Mouse (Mus musculus): ENCODE measurements at regions not wholly inside any gene's neighbourhood (a gene's known extent, or its start where the extent isn't known, plus 50 kb on each side); places are given as distances from the start of the nearest gene placed in this dataset.

DNA sequence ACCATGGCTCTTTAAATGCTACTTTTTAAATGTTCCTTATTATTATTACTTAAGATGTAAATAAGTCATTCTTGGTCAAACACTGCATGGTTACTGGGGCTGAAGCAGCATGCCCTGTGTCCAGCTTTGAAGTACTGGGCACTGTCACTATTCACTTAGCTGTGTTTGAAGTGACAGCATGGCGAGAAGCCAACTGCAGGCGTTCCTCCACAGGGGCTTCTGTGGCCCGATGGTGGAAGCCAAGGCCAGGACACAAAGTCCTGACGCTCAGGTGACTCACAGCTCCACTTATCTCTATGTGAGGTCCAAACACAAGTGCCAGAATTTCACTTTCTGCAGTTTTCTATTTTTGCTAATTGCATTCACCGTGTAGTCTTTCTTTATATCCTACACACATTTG lies 65.3 kb downstream of the Cdca7 start:
- no peak for DNase-seq (ENCODE audit: extremely low spot score in 1 of 2, low spot score in 2 of 2)
- intact Hi-C loops (cut with DNase I): no loop called here

DNA sequence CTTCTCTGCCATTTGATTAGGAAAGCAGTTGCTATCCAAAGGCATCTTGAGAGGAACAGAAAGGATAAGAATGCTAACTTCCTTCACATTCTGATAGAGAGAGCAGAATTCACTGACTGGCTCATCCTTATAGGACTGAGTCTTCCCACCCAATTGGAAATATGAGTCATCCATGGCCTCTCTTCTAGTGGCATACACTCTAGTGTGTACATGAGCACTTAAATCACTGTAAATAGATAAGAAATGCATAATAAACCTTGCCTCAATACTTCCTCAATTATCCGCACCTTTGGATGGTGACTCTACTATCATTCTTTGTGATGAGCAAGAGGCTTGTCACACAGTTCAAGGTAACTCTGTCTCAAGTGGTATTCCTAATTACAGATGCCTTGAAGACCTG lies 69.5 kb downstream of the Cdca7 start:
- intact Hi-C loops (cut with DNase I): no loop called here
- no peak for DNase-seq (ENCODE audit: extremely low spot score in 1 of 2, low spot score in 2 of 2)

DNA sequence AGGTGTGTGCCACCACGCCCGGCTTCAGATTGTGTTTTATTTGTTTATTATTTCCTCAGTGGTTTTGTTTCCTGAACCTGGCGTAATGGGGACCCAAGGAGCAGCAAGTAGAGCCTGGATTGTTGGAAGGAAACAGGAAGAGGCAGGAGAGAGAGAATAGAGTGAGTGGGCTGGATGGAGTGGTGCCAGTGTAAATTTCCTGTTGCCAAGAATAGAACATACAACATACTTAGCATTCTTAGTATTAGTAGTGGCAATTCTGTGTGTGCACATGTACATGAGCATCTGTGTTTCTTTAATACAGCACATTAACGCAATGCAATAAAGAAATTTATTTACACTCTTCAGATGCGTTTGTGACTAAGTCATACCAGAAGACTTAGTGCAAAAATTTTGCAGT lies 70.5 kb downstream of the Cdca7 start:
- DNase-seq (ENCODE audit: extremely low spot score in 1 of 2, low spot score in 2 of 2): no peak
- intact Hi-C loops (cut with DNase I): no loop called here

DNA sequence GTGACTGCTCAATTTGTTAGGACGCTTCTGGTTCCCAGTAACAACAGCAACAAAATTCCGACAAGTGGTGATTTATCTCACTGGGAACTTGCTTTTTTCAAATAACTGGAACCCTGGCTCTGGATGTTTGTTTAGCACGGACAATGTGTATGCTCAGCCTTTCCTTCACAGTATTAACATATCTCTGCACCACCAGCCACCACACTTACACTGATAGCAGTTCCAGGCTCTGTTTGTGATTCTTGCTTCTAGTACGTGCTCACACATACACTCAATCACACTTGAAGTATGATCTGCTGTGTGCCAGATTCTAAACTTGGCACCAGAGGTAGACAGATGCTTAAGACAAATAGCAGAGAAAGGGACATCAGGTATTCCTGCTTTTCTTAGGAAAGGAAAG lies 71.0 kb downstream of the Cdca7 start:
- intact Hi-C loops (cut with DNase I): no loop called here
- no peak for DNase-seq (ENCODE audit: extremely low spot score in 1 of 2, low spot score in 2 of 2)

DNA sequence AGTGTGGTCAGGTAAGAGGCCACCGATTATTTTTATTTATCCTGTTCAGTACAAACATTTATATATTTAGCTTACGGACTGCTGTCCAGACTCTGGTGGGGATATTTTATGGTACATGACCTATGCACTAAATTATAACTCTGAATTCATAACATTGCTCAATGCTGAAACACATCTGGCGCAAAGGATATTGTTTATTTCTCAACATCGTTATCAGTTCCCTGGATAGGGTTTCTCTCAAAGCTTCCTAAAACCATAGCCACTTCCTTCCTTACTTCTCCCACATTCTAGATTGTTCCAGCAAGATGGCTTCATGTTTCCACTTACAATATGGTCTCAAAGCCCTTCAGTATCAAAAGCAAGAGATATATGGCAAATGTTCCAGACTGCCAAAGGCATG lies 75.3 kb downstream of the Cdca7 start:
- intact Hi-C loops (cut with DNase I): no loop called here
- DNase-seq (ENCODE audit: extremely low spot score in 1 of 2, low spot score in 2 of 2): no peak

DNA sequence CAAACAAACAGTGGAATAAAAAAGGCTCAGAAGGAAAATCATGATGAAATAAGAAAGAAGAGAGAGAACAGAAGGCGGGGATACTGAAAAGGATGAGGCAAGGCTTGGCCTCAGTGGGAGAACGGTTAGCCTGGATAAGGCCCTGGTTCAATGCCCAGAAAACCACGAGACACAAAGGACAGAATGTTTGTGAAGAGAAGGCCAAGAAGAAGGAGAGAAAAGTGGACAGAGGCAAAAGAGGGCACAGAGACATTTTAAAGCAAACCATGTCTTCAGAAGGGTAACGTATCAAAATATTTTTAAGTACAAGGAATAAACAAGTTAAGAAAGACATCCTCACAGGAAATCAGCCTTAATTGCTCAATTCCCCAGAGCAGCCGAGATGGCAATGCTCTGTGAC lies 78.6 kb downstream of the Cdca7 start:
- DNase-seq (ENCODE audit: extremely low spot score in 1 of 2, low spot score in 2 of 2): no peak
- intact Hi-C loops (cut with DNase I): no loop called here

DNA sequence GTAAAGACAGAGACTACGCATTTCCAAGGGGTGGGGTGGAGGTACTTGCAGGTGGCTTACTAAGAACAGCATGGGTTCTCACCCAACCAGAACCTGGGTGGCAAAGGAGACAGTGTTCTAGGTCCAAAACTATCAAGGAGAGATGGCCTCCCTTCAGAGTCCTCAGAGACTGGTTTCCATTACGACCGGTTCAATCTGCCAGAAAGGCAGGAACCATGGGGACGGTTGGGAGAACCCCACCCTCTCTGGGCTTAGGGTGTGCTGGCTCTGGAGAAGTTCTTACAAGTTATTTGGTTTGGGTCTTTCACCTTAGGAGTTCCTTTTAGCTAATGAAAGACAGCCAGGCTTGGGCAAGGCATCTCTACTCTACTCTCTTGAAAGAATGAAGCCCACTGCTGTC lies 79.2 kb downstream of the Cdca7 start:
- intact Hi-C loops (cut with DNase I): no loop called here
- DNase-seq (ENCODE audit: extremely low spot score in 1 of 2, low spot score in 2 of 2): no peak

DNA sequence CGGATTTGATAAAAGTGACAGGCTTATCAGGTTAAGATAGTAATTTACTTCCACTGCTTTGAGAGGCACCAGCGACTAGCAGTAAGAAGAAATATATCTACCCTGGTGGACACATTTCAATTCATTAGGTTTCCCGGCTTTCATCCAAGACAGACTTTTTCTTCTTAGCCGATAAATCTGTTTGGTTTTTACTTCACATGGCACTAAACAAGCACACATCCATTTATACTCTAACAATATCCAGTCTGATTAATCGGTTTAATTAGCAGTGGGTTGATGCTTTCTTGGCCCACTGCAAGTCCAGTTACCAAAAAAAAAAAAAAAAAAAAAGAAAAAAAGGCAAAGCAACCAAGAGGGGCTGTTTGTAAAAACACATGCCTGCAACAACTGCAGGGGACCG lies 79.6 kb downstream of the Cdca7 start:
- intact Hi-C loops (cut with DNase I): no loop called here
- DNase-seq (ENCODE audit: extremely low spot score in 1 of 2, low spot score in 2 of 2): no peak

DNA sequence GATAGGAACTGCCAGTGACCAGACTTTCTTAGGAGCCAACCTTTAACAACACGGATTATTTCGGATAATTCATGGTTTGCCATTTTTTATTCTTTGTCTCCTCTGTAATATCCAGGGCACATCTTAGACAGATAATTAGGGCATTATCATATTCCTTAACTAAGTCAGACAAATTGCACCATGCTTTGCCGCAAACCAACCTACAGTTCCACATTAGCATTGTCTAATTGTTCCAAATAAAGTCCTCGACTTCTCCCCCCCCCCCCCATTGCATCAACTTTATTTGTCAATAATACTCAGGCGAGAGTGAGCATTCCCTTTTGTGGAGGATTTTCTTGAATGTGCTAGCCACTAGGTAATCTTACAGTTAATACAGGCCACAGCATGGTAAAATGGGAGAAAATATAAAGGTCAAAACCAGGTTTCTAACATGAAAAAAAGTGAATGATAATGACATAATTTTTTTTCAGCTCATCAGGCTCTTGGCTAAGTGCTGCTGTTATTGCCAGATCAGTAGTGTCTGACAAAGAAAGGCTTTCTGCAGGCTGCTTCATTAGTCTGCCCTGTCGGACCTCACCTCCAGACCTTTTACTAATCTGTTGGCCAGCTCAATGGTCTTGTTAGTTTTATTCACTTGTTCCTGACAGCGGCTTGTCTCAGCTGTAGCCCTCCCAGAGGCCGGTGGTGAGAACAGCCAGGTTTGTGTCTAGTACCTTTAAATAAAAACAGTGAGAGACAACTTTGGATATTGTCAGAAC lies 80.3 kb downstream of the Cdca7 start:
- intact Hi-C loops (cut with DNase I): no loop called here
- DNase-seq (ENCODE audit: extremely low spot score in 1 of 2, low spot score in 2 of 2): no peak

DNA sequence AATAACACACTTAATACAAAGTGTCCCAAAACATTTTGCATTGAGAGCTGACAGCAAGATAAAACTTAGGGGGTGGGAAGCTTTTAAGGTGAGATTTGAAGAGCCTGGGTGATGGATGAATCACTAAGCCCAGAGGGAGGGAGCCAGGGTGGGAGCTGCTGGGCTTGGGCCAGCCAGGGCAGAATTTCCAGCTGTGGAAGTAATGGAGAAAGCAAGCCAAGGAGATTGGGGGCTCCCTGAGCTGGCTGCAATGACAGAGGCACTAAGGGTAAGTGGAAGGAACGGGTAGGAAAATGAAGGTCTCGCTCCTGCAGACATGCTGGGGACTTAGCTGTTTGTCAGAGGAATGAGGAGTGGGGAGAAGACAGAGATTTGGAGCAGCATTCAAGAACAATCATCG lies 81.2 kb downstream of the Cdca7 start:
- intact Hi-C loops (cut with DNase I): no loop called here
- DNase-seq (ENCODE audit: extremely low spot score in 1 of 2, low spot score in 2 of 2): no peak

DNA sequence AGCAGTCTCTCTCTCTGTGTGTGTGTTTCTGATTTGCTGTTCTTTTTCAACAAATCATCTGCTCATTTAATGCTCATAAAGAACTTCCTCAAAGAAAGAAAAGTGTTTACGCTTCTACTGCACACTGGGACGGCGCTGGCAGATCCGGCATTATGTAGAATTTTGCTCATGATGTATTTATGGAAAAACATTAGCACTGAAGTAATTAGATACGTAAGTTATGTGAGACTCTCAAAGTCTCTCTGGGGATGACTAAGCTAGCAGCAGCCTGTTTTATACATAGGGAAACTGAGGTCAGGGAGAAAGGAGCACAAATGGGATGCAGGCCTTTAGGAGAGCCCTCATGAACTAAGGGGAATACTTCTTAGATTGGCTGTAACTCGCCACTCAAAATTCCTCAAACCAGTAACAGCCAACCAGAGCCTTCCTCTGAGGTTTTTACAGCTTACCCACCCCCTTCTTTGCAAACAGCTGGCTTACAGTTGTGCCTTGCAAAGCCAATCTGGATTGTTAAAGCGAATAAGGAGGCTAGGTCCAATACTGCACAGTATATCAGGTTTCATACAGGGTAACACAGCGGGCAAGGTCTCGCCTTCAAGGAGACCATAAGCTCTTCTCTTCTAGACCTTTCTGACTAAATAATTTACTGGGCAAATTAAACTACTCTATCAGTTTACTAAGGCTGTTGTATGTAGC lies 81.8 kb downstream of the Cdca7 start:
- no peak for DNase-seq (ENCODE audit: extremely low spot score in 1 of 2, low spot score in 2 of 2)
- intact Hi-C loops (cut with DNase I): no loop called here

DNA sequence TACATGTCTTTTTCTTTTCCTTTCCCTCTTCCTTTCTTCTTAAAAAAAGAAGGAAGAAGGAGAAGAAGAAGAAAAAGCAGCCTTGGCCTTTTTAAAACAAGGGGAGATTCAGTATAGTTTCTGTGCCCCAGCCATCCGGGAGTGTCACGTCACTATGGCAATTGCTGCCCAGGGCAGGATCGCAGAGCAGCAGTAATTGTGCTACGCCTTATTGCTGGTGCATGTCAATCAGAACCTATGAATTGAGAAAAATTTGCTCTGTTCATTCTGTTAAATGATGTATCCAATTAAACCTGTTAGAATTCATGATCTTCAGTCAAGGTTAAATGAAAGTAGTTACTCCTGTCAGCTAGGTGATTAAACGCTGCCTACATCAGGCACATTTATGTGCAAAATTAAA lies 85.4 kb downstream of the Cdca7 start:
- DNase-seq (ENCODE audit: extremely low spot score in 1 of 2, low spot score in 2 of 2): no peak
- intact Hi-C loops (cut with DNase I): no loop called here

DNA sequence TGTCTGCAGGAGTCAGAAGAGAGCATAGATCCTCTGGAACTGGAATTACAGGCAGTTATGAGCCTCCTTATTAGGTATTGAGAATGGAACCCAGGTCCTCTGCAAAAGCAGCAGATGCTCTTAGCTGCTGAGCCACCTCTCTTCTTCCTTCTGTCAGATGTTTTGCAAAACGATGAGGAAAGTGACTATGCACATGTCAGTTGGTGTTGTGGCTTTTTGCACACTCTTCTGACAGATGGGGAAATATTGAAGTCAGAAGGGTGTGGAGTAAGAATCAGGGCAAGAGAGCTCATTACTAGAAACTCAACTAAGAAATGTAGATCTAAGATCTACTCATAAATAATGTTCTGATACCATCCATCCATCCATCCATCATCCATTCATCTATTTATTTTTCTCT lies 102.4 kb downstream of the Cdca7 start:
- DNase-seq (ENCODE audit: extremely low spot score in 1 of 2, low spot score in 2 of 2): no peak
- intact Hi-C loops (cut with DNase I): no loop called here

DNA sequence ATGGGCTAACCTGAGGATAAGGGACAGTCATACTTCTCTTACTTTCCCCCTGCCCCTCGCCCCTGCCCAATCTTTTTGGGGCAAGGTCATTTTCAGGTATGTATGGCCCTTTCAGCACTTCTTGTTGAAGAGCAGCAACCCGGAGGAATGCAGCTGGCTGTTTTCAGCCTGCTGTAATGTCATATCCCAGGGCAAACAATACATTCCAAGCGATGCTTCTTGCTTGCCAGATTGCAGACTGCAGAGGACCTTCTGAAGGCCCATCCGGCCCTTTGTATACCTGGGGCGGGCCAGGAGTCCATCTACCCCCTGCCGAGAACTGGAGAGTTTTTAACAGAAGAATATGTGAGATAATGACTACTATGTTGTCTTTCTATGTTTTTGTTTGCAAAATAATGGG lies 105.2 kb downstream of the Cdca7 start:
- intact Hi-C loops (cut with DNase I): no loop called here
- no peak for DNase-seq (ENCODE audit: extremely low spot score in 1 of 2, low spot score in 2 of 2)

DNA sequence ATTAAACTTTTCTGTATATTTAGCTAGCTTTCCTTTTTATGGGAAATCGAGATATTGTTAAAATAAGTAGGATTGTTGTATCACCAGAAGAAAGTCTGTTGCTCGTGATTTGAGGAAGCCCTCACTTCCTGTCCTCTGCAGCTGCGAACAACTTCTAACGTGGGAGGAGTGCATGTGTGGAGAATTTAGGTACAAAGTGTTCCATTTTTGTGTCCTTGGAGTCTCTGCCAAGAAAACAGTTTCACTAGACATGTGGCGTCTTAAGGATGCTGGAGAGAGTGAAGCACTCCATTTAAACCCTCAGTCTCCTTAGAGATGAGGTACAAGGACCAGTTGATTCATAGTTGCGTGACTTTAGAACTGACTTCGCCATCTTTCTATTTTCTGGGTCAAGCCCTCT lies 112.9 kb downstream of the Cdca7 start:
- intact Hi-C loops (cut with DNase I): no loop called here
- DNase-seq (ENCODE audit: extremely low spot score in 1 of 2, low spot score in 2 of 2): peak in 1 of 2 experiments; percentile 32

DNA sequence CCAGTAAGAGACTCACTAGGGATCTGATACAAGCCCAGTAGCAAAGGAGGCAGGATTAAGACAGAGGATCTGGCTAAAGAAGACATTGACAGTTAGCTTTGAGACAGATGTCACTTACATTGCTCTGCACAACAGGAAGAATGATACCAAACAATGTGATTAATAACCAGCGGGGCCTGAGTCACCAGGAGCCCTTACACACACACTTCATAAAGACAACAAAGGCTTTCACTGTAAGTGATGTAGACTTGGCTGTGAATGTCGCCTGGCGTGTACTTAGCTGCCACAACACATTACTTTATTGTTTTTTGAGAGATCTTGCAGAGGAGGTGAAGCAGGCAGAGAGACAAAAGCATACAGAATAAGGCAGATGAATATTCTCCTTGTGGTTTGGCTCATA lies 116.1 kb downstream of the Cdca7 start:
- no peak for DNase-seq (ENCODE audit: extremely low spot score in 1 of 2, low spot score in 2 of 2)
- intact Hi-C loops (cut with DNase I): no loop called here

DNA sequence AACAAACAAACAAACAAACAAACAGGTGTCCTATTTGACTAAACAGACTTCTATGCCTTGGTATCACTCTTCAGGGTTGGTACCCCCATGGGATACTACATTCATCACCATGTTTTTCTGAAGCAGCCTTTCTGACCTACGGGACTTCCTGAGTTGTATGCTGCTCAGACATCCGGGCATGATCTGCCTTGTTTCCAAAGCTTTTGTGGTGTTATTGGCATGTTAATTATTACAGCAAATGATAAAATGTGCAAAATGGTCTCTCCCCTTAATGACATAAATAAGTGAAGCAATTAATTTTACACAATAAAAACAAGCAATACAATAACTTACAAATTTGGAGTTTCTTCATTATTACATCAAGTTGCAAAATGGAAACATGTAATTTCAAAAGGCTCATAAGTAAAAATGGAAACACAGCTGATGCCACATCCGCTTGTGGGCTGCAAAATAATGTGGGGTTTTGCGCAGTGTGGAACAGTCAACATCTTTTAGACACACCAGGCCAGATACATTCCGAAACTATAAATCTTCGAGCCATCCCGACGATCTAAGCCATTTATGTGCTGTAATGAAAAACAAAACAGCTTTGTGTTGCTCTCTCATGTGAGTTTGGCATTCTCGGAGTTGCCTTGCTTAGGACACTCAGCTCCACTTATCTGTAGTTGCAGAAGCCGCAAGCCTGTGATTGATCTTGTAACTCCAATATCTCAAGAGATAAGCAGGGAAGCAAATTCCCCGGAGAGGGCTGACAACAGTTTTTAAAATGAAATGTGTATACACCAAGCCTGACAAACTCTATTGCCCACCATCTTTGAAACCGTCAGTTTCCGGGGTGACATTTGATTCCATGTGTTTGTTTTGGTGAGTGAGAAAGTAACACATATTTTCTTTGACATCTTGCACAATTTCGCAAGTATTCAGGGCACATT lies 121.3 kb downstream of the Cdca7 start:
- DNase-seq (ENCODE audit: extremely low spot score in 1 of 2, low spot score in 2 of 2): no peak
- intact Hi-C loops (cut with DNase I): no loop called here

DNA sequence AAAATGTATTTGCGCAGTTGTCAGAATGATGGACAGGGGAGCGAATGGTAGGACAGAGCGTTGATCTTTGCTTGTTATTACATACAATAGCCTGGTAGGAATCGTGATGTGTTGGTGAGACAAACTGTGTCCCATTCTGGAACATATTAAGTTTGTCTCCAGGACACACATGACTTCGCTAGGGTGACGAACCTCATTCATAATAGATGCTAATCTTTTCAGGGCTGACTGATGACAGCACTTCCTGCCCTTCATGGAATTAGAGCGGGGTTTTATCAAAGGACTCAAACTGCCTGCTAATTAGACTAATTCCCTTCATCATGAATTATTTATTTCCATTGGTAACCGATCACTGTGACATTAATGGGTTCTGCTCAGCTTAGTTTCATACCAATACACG lies 122.0 kb downstream of the Cdca7 start:
- intact Hi-C loops (cut with DNase I): no loop called here
- DNase-seq (ENCODE audit: extremely low spot score in 1 of 2, low spot score in 2 of 2): no peak

DNA sequence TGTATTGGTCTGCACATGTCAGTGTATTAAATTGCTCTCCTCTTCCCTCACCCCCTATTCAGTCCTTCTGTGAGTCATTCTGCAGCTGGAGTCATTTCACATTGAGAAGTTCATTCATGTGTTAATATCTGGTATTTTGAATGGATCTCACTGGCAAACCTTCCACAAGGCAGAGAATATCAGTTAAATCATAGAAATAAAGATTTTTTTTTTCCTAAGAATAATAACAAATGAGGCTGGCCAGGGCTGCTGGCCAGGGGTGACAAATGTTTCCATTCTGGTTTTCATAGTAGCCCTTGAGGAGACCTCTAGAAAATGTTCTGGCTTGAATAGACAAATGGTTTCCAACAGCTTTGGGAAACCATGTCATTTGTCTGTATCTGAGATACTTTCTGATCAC lies 124.8 kb downstream of the Cdca7 start:
- DNase-seq (ENCODE audit: extremely low spot score in 1 of 2, low spot score in 2 of 2): no peak
- intact Hi-C loops (cut with DNase I): no loop called here

DNA sequence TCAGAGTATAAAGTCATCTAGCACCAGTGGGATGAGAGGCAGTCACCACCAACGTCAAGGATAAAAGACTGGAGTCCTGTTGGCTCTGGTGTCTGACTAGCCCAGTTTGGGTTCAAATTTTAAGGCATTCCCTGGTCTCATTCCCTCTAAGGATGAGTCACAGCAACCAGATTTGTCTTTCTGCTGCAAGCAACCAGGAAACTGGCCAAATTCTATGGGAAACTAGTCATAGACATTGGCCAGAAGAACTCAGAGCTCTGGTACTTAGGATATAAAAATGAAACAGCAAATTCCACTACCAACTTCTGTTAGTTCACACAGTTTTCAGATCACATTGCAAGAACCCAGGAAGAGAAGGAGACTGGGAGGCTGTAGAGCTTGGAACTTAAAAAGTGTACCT lies 126.2 kb downstream of the Cdca7 start:
- intact Hi-C loops (cut with DNase I): no loop called here
- peak in 1 of 2 experiments; percentile 23 for DNase-seq (ENCODE audit: extremely low spot score in 1 of 2, low spot score in 2 of 2)

Measured in left cerebral cortex, postnatal 10 days (tissue).